Mouse (Mus musculus) lung, postnatal 36 days (tissue): Measurements from ENCODE around the gene C130074G19Rik.

Source experiments
- DNase-seq: peaks from one replicate; pipeline ENCODE4 v3.0.0; 2022; ENCODE audit warnings: mixed read lengths

Gene C130074G19Rik

DNA sequence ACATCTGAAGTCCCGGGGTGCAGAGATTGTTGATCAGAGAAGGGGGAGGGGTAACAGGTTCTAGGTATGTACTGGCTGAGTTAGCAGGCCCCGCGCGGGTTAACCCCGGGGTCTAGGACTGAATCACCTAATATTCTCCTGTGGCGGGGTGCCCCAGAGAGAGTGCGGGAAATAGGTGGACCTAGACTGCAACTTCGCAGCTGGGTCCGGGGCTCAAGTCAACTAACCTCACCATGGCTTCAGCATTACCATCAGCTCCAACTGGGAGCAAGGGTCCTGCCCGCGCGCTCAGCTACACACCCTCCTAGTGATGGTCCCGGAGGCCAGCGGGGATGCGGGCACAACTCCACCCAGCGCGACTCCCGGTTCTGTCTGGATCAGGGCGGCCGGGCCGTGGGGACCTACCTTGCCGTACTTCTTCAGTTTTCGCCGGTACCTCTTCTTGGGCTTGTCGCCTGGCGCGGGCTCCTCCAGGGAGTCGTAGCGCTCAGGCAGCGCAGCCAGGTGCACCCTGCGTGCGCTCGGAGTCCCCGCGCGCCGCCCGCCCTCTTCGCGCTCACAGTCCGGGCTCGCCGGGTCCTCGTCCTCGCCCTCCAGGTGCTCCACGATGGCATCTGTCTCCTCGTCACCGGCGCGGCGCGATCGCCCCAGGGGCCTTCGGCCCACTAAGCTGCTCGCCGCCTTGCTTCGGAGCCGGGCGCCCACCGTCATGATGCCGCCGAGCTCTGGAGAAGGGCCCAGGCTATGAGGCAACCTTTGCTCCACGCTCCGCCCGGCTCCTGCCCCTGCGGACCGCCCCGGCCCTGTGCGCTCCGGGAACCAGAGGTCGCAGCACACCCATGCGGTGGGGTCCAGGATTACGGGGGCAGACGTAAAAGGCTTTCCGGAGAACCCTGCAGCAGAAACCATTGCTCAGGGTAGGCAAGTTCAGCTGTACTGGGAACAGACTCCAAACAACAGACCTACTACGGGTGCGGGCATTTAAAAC, at the start of gene C130074G19Rik:
Gene C130074G19Rik, minus strand, starts transcription at position 938 of the 988 bp plus-strand sequence.
- peak; percentile 89 for DNase-seq

DNA sequence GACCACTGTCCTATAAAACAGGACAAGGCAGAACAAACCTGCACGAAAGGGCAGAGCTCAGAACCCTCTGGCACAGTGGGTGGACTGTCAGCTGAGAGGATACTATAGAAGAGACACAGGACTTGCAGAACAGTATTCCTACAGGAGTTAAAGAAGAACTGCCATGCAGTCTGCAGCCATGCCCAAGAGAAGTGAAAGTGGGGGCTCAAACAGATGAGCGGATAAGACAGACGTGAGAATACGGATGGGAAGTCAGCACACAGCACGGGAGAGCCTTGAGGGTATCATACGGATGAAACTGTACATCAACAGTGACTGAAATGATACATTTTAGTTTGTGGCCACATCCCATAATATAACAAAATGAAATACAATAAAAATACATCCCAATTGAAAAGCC, 48.1 kb upstream of the C130074G19Rik start:
- DNase-seq = no peak

DNA sequence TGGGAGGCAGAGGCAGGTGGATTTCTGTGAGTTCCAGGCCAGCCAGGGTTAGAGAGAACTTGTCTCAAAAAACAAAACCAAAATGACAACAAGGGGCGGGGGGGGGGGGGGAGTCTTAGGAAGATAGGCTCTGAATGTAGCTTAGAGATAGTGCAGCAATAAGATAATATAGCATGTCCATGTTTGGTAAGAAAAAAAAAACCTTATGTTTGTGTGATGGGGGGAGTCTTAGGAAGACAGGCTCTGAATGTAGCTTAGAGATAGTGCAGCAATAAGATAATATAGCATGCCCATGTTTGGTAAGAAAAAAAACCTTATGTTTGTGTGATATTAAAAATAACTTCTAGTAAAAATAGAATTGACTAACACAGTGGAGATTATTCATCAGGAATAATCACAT, 45.4 kb upstream of the C130074G19Rik start:
- no peak for DNase-seq

DNA sequence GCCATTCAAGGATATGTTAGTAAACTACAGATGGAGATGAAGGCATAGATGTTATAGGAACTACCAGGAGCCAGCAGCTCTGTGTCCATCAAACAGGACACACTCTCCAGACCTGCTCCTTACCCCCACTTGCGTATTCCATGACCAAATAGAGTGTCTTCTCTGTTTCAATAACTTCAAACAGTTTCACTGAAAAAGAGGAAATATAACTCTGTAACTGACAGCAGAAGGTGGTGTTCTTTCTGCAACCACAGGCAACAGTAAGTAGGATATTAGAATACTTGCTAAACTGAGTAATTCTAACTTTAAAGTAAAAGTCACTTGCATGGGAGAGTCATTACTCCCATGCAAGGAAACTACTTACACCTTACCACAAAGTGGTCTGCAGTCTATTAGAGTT, 44.9 kb upstream of the C130074G19Rik start:
- no peak for DNase-seq

DNA sequence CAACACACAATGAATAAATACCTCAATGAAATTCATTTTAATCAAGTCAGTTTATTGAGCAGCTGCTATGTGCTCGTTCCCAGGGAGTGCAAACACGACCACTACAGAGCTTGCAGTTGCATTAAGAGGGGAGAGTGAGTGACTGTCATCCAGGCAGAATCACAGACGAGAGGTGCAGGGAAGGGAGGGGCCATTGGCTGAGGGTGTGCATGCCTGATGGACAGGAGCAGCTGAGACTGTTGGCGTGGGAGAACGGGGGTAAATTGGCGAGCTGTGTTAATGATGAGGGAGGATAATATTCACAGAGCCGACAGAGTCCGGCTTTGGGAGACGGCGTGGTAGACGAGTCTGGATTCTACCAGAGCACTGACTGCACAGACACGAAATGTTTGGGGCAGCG, 39.8 kb upstream of the C130074G19Rik start:
- DNase-seq = no peak

DNA sequence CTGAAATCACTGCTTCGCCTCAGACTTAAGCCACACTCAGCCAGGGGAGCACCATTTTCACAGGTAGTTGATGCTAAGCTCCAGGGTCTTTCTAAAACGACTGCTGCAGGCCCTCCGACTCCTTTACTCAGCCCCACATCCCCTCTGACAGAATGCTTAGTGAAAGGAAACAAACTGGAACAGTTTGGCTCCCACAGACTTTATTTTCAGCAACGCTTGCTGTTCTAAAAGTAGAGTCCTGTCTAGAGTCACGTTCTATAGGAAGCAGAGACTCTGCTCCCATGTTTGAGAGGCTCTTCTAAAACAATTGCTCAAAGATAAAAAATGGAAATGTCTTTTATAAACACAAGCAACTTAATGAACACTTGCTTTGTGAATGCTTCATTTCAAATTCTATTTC, 37.0 kb upstream of the C130074G19Rik start:
- no peak for DNase-seq

DNA sequence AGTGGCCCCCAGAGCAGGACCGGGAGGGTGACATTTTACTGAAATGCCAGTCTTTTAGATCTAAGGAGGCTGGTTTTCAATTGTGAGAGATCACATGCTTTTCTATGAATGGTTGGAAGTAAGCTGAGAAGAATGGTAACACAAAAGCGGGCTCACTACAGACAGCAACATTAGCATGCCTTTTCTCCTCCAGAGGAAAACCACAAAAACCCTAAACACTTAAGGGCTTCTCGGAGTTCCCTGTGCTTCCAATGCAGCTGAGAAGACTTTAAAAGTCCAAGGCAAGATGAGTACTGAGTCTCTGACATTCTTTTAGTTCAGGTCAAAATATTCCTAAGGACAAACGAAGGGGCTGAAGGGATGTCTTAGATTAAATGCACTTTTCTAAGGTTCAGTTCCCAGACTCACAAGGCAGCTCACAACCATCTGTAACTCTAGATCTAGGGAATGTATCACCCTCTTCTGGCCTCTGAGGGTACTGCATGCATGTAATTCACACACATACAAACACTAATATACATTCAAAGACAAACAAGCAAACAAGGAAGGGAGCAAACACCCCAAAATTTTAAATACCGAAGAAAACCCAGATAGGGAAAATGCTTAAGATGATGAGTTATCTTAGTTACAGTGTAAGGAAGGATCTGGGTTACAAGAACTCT, 35.3 kb upstream of the C130074G19Rik start:
- DNase-seq = peak; percentile 25

DNA sequence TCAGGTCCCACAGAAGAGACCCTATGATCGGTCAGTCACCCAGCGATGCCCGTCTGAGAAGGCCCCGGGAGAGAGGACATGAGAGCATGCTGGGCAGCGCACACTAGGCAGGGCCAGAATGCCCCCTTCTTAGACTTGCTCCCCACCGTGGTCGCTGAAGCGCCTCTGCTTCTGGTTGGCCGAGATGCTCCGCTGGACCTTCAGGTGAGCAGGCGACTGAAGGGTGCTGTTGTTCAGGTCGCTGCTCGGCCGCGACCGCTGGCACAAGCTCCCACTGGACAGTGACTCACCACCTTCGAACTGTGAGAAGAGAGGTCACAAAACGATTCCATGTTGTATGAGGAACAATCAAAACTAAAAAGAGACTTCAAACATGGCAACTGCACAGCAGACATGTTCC, 29.3 kb upstream of the C130074G19Rik start:
- no peak for DNase-seq

DNA sequence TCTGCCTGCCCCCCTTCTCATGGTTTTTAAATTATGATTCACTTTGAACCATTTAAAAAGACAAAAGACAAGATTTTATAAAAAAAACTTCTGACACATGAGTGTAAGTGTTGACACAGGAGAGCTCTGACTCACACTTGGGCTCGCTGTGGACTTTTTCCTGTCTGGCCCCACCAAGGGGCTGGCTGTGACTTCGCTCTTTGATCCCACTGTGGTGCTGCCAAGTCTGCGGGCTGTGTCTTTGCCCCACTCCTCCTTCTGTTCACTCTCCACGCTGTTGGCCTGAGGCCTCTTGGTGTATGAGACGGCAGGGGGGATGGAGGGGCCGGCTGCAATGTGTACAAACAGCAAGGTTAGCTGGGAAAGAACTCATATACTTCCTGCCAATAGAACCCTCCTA, 28.8 kb upstream of the C130074G19Rik start:
- no peak for DNase-seq

DNA sequence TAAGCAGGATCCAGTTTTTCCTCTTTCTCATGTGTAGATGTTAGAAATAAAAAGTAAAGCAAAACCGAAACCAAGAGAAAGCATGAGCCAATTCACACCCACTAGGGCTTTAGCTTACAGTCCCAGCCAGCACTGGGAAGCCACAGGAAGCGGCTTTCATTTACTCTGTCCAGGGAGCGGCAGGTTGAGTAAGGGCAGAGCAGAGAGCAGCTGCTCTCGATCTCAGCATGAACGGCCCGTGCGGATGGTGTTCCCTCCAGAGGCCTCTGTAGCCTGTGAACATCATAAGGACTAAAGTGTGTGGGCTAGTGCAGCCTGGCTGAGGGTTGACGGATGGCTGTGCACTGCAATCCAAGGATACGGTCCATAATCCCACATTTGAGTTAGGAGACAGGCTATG, 25.5 kb upstream of the C130074G19Rik start:
- DNase-seq = peak; percentile 12

DNA sequence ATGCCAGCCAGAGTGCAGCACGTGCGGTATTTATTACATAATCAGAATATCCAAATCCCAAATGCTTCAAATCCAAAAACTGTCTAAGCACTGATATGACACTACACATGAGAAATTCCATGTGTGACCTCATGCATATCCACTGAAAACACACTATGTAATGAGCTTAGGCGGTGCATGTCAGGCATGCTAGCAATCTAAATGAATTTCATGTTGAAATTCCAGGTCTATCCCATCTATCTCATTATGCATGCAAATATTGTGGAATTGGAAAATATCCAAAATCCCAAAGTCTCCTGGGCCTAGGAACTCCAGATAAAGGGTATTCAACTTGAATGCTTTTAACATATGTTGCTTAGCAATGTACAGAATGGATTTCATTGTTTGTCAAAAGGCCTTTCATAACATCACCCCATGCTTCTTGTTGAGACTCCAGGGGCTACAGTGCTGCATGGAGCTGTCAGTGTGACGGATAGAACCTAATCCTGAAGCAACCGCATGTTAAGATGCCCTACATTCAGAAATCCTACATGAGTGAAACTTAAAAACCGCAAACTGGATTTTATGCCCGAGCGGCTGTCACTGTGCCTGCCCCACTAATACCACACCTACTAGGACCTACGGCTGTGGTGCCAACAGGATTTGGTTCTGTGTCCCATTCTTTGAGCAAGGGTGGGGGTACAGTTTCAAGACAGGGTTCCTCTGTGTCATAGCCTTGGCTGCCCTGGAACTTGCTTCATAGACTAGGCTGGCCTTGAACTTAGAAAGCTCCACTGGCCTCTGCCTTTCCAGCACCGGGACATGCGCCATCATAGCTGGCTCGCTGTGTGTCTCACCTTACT, 23.1 kb upstream of the C130074G19Rik start:
- DNase-seq = no peak

DNA sequence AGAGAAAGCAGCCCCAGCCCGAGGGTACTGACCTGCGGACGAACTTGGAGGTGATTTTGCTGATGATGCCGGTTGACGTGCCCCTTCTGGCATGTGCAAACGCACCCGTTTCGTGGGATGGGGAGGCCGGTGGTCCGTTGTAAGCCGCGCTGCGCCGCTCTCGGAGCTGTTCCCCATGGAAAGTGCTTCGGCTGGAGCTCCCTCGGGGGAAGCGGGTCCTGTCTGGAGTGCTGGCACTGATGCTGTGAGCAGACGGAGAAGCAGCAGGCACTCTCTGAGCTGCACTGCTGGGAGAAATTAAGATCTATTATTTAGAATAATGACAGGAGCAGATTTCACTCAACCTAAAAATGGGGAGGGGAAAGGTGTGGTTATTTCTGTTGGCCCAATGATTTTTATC, 22.4 kb upstream of the C130074G19Rik start:
- no peak for DNase-seq

DNA sequence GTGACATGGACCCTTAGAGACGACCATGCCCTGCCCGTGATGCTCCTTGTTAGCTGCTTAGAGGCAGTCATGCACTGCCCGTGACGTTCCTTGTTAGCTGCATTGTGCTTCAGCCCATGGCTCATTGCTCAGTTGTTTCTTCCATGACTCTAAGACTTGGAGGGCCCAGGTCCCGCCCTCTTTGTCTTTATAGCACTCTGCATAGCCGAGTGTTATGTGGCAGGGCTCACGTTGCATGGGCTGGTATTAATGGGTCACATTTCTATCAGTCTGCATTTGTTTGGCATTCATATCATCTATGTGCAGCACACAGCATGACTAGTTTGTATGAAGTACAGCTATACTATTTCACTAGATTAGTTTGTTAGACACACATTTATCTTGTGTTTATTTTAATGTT, 20.7 kb upstream of the C130074G19Rik start:
- DNase-seq = no peak

DNA sequence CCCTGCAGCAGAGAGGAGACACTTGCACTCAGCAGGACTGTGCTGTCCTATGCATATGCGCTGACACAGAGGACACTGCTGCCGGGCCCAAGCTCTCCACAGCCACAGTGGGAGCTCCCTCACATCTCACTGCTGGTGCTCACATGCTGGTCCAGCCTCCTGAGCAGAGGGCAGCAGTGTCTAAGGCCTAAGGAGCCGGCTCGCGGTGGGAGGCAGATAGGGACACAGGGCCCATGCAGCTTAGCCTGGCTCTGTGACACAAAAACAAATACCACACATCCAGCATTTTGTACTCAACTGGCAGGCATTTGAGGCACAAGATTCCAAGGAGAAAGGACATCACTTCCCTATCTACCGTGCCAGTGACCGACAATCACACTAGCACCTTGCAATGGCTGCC, 19.9 kb upstream of the C130074G19Rik start:
- no peak for DNase-seq

DNA sequence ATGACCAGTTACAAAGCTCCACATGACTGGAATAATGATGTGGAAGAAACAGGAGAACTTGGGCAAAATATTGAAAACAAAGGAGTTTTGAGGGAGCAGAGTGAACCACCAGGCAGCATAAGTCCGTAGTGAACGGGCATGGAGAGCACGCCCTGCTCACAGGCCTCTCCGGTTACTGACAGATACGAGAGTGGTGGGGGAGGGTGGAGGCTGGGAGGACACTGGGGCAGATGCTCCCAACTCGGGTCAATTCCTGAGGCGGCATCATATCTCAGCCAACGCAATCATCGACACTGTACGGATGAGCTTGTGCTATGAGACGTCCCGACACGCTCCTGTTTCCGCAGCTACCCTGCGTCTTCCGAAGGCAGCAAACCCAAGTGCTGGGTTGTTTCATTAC, 14.3 kb upstream of the C130074G19Rik start:
- DNase-seq = no peak

DNA sequence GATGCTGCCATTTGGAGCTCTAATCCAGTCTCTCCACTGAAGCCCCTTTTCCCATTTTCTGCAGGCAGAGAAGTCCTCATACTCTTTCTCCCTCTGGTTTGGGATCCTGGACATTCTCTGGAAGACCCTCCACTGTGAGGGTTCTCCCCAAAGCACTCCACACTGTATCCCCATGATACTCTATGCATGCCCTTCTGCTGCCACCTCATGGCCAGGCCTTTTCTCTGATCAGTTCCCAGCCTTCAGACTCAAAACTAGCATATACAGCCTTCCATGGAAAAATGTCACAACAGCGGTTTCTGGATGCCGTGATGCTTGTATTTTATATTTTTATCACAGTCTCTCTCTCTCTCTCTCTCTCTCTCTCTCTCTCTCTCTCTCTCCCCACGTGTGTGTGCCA, 9.0 kb upstream of the C130074G19Rik start:
- peak; percentile 25 for DNase-seq

DNA sequence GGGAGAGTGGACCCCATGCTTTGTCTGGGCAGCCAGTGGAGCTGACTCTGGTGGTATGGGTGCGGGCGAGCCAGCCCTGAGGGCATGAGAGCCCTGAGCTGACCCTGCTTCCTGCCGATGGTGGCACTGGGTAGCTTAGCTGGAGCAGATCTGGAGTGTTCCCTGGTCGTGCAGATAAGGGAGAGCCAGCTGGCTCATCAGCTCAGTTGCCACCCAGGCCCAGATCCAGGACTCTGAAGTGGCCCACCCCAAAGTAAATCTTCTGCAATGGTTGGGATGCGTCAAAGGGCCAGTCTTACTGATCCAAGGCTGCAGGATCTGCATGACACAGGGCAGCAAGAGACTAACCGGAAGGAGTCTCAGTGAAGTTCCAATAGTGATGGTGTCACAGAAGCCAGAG, 6.4 kb upstream of the C130074G19Rik start:
- no peak for DNase-seq

DNA sequence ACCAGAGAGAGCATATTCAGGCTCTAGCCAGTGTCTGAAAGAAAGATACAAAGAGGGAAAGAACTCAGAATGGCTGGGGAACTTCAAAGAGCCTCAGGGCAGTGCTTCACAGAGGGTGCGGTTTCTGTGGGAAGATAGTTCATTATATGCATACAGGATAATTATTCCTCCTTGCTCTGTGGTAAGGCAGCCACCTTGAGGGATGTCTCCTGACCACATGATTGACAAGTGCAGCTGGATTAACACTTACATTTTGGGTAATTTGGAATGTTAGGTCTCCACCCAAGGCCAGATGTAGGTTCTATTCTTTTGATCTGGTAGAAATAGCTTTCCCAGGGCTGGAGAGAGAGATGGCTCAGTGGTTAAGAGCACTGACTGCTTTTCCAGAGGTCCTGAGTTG, 3.1 kb upstream of the C130074G19Rik start:
- no peak for DNase-seq

DNA sequence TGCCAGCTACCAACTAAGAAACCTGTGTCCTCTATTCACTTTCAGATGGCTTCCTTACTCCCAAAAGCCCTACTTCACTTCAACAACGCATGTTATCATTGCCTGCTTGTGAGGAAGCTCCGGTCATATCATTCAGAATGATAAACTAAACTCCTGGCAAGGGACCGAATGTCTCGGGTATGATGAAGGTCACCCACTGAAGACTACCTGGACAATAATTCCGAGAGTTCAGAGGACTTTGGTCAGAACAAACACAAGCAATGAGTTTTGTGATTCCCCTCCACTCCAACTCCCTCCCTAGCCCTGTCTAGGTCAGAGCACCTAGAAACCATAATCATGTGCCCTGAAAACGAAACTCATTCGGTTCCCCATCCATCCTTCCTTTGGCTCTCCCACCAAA, 1.2 kb downstream of the C130074G19Rik start:
- no peak for DNase-seq

DNA sequence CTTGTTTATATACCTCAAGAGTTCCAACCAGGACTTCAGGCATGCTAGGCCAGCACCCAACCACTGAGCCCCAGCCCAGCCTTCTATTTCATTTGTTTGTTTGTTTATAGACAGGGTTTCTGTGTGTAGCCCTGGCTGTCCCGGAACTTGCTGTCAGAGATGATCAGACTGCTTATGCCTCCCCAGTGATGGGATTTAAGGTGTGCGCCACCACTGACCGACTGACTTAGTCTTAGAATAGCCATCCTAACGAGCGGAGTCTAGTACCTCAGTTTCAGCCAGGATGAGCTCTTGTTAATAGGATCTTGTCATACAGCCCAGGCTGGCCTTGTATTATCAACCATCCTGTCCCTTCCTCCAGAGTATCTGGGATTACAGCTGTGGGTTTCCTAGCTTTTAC, 1.8 kb downstream of the C130074G19Rik start:
- DNase-seq = no peak

DNA sequence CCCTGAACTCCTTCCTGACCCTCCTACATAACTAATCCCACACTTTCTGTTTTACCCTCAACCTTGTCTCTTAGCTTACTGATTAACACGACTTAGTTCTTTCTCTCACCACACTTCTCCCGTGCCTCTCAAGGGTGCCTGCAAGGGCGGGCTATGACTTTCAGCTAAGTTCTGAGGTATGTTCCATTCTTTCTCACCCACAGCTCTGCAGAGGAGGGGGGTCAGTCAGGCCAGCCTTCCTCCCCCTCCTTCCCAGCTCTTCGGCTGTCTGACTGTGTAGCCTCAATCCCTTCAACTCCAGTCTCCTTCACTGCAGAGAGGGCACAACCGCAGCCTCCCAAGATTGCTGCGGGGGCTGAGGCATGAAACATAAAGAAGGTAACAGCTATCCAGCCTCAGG, 4.2 kb downstream of the C130074G19Rik start:
- no peak for DNase-seq

DNA sequence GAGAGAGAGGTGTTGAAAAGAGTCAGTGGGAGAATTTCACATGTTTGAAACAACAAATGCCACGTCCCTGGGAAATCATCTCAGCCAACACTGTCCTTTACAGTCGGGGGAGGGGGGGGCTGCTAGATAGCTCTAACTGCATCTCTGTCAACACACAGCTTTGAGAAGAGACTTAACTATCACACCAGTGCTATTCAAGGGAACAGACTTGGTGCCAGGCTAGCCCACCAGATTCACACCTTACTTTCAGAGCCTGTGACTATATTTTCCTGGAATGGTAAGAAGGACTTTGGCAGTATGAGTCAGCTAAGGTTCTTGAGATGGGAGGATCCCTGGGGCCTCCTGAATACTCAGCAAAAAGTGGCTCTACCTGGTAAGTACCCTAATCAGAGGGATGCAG, 5.7 kb downstream of the C130074G19Rik start:
- no peak for DNase-seq

DNA sequence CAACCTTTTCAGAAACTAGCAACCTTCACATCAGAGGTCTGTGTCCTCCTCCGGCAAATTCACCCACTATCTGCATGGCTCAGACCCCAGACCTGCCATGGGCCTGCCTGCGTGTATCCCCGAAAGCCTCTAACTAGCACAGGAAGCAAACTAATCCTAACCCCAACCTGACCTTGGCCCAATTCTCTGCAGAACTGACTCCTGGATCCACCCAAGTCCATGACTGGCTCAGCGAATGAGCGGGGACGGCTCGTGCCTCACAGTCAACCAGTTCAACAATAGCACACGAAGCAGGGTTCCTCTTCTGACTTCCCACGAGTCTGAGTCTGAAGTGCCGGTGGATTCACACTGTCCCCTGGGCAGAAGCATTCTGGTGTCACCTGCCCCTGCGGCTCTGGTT, 9.1 kb downstream of the C130074G19Rik start:
- DNase-seq = no peak
